Mouse (Mus musculus): ENCODE measurements at regions not wholly inside any gene's neighbourhood (a gene's known extent, or its start where the extent isn't known, plus 50 kb on each side); places are given as distances from the start of the nearest gene placed in this dataset.

DNA sequence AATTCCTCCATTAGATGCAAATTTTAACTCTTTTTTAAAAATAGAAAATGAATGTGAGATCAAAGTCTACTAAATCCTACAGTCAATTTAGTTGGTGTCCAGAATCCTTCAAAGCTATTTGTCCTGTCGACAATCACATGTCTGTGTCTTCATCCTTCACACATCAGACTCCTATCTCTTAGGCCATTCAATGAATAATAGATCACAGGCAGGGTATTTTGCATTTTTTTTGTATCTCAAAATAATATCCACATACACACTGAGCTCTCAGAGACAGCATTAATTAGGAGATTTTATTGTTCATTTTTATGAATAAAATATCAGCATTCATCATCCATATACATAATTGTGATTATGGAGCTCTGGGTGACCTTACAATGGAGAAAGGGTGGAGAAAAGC lies 427.2 kb downstream of the Hao1 start:
- H3K36me3 ChIP-seq (ENCODE audit: control insufficient read depth, insufficient read depth), result no peaks in the 10 kb centered on the region
- H3K4me3 ChIP-seq (replicated peaks; ENCODE audit: low read length), result no peak overlapping the region
- H3K4me2 ChIP-seq (ENCODE audit: low read length), result no peak overlapping the region
- ATAC-seq, result no peak
- no peak overlapping the region for H3K9ac ChIP-seq (replicated peaks; ENCODE audit: low read depth, low read length)
- H3K27ac ChIP-seq (ENCODE audit: low read length), result no peak overlapping the region
- 70% methylated on average over 1 of the region's 1 CpGs for WGBS
- H3K9me3 ChIP-seq (ENCODE audit: control insufficient read depth, low read length), result no peaks in the 10 kb centered on the region
- H3K27me3 ChIP-seq (replicated peaks; ENCODE audit: control insufficient read depth, insufficient read depth, low read length), result no peaks in the 10 kb centered on the region
- H3K4me1 ChIP-seq (replicated peaks; ENCODE audit: control insufficient read depth, insufficient read depth, low read length), result no peaks in the 10 kb centered on the region

DNA sequence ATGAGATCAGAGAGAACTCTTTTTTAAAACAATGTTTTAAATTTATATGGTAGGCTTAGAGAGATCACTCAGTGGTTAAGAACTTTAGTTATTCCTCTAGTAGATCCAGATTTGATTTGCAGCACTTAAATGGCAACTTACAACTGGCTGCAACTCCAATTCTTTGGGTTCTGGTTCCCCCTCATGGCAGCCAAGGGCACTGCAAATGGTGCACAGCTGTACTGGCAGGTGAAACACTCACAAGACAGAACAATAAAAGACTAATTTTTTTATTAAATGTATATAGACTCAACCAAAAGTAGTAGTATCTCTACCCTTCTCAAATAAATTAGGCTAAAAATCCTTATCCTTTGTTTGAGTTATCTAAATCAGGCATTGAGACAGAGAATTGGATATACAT lies 446.9 kb downstream of the Hao1 start:
- Histone ChIP-seq H3K9ac (replicated peaks; ENCODE audit: low read depth, low read length) (no peak overlapping the region), H3K36me3 (ENCODE audit: control insufficient read depth, insufficient read depth) (no peaks in the 10 kb centered on the region), H3K4me3 (replicated peaks; ENCODE audit: low read length) (no peak overlapping the region), H3K4me1 (replicated peaks; ENCODE audit: control insufficient read depth, insufficient read depth, low read length) (no peaks in the 10 kb centered on the region), H3K9me3 (ENCODE audit: control insufficient read depth, low read length) (no peaks in the 10 kb centered on the region), H3K27me3 (replicated peaks; ENCODE audit: control insufficient read depth, insufficient read depth, low read length) (no peaks in the 10 kb centered on the region), H3K4me2 (ENCODE audit: low read length) (no peak overlapping the region), H3K27ac (ENCODE audit: low read length) (no peak overlapping the region)
- ATAC-seq, result no peak

DNA sequence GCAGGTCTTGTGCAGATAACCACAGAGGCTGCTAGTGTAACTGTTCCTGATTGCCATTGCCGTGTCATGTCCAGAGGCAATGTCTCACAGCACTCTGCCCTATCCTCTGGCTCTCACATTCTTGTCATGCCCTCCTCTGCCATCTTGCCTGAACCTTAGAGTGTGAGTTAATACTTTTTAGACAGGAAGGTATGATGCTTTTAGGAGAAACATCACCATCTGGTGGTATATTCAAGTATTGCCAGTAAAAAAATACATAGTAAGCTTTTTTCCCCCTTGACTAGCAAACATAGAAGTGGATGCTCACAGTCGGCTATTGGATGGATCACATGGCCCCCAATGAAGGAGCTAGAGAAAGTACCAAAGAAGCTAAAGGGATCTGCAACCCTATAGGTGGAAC lies 465.8 kb downstream of the Hao1 start:
- Histone ChIP-seq H3K27ac (ENCODE audit: low read length) (no peak overlapping the region), H3K9ac (replicated peaks; ENCODE audit: low read depth, low read length) (no peak overlapping the region), H3K4me2 (ENCODE audit: low read length) (no peak overlapping the region), H3K9me3 (ENCODE audit: control insufficient read depth, low read length) (no peaks in the 10 kb centered on the region), H3K4me1 (replicated peaks; ENCODE audit: control insufficient read depth, insufficient read depth, low read length) (no peaks in the 10 kb centered on the region), H3K36me3 (ENCODE audit: control insufficient read depth, insufficient read depth) (no peaks in the 10 kb centered on the region), H3K27me3 (replicated peaks; ENCODE audit: control insufficient read depth, insufficient read depth, low read length) (no peaks in the 10 kb centered on the region), H3K4me3 (replicated peaks; ENCODE audit: low read length) (no peak overlapping the region)
- WGBS, result 80% methylated on average over 2 of the region's 2 CpGs
- no peak for ATAC-seq

GRCm38 (mm10) chr2:134080148-134080547 lies 474.0 kb downstream of the Hao1 start:
- H3K9me3 ChIP-seq (ENCODE audit: control insufficient read depth, low read length), result no peaks in the 10 kb centered on the region
- H3K27ac ChIP-seq (ENCODE audit: low read length), result no peak overlapping the region
- no peaks in the 10 kb centered on the region for H3K36me3 ChIP-seq (ENCODE audit: control insufficient read depth, insufficient read depth)
- no peak overlapping the region for H3K4me2 ChIP-seq (ENCODE audit: low read length)
- 83% methylated on average over 1 of the region's 1 CpGs for WGBS
- no peak overlapping the region for H3K4me3 ChIP-seq (replicated peaks; ENCODE audit: low read length)
- no peak overlapping the region for H3K9ac ChIP-seq (replicated peaks; ENCODE audit: low read depth, low read length)
- H3K4me1 ChIP-seq (replicated peaks; ENCODE audit: control insufficient read depth, insufficient read depth, low read length), result no peaks in the 10 kb centered on the region
- H3K27me3 ChIP-seq (replicated peaks; ENCODE audit: control insufficient read depth, insufficient read depth, low read length), result no peaks in the 10 kb centered on the region
- ATAC-seq, result no peak

DNA sequence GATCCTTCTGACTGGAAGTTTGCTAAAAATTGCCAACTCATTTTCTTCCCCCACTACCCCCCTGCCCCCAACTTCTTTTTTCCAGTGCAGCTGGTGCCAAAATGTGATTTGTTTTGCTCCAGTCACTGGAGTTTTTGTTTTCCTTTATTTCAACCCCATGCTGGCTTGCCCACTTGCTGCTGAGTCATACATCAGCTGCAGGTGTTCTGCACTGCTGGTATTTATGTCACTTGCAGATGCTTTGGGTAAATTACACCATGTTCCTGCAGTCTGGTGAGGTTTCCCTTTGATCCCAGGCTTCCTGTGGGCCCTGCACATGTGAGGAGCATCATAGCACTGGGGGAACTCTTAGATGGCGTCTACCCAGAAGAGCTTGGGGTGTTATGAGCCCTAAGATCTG lies 476.2 kb downstream of the Hao1 start:
- no peaks in the 10 kb centered on the region for H3K4me1 ChIP-seq (replicated peaks; ENCODE audit: control insufficient read depth, insufficient read depth, low read length)
- ATAC-seq, result no peak
- WGBS, result 77% methylated on average over 1 of the region's 1 CpGs

DNA sequence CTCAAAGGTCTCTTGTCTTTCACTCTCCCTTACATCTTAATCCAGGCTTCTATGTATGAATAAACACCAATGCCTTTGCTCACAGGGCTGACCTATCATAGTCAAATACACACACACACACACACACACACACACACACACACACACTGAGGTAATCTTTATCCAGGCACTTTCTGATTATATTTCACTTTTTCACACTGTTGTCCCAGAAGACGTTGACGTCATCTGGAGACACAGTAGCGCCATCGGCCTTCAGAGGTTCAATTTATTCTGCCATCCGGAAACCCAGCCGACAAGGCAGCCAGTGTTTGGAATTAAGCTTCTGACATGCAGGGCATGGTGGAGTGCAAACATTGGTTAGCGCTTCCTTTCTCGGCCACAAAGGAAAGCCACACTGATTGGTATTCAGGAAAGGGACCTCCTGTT lies 486.2 kb downstream of the Hao1 start:
- WGBS, result 24% methylated on average over 8 of the region's 8 CpGs
- no peaks in the 10 kb centered on the region for H3K27me3 ChIP-seq (replicated peaks; ENCODE audit: control insufficient read depth, insufficient read depth, low read length)
- no peaks in the 10 kb centered on the region for H3K36me3 ChIP-seq (ENCODE audit: control insufficient read depth, insufficient read depth)
- no peaks in the 10 kb centered on the region for H3K4me1 ChIP-seq (replicated peaks; ENCODE audit: control insufficient read depth, insufficient read depth, low read length)
- H3K9me3 ChIP-seq (ENCODE audit: control insufficient read depth, low read length), result no peaks in the 10 kb centered on the region
- ATAC-seq, result peak; percentile 76
- H3K27ac ChIP-seq (ENCODE audit: low read length), result no peak overlapping the region
- no peak overlapping the region for H3K4me3 ChIP-seq (replicated peaks; ENCODE audit: low read length)
- peak overlapping the region; percentile 8; the same call in 1 of the 2 replicates for H3K4me2 ChIP-seq (ENCODE audit: low read length)
- H3K9ac ChIP-seq (replicated peaks; ENCODE audit: low read depth, low read length), result no peak overlapping the region

More for the DNA sequence above, 476.2 kb downstream of the Hao1 start:
- Histone ChIP-seq H3K27ac (ENCODE audit: low read length) (no peak overlapping the region), H3K36me3 (ENCODE audit: control insufficient read depth, insufficient read depth) (no peaks in the 10 kb centered on the region), H3K4me2 (ENCODE audit: low read length) (no peak overlapping the region), H3K27me3 (replicated peaks; ENCODE audit: control insufficient read depth, insufficient read depth, low read length) (no peaks in the 10 kb centered on the region), H3K9ac (replicated peaks; ENCODE audit: low read depth, low read length) (no peak overlapping the region), H3K4me3 (replicated peaks; ENCODE audit: low read length) (no peak overlapping the region), H3K9me3 (ENCODE audit: control insufficient read depth, low read length) (no peaks in the 10 kb centered on the region)

DNA sequence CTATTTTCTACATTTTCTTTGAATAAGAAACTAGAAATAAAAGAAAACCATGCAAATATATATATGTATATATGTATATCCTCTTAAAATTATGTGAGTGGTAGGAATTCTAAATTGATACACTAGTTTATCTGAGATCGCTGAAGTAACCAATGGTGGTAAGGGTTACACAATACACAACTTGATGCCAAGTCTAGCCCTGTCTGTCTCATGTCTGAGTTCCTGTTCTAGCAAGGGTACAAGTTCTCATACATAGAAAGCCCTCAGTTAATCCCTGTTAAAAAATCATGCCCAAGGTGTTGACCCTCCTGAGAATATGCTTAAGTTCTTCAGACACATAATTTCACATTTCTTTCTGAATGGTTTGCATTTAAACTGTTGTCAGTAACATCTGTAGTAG lies 486.8 kb downstream of the Hao1 start:
- no peak overlapping the region for H3K4me3 ChIP-seq (replicated peaks; ENCODE audit: low read length)
- no peaks in the 10 kb centered on the region for H3K36me3 ChIP-seq (ENCODE audit: control insufficient read depth, insufficient read depth)
- H3K4me2 ChIP-seq (ENCODE audit: low read length), result no peak overlapping the region
- H3K27ac ChIP-seq (ENCODE audit: low read length), result no peak overlapping the region
- no peaks in the 10 kb centered on the region for H3K4me1 ChIP-seq (replicated peaks; ENCODE audit: control insufficient read depth, insufficient read depth, low read length)
- no peaks in the 10 kb centered on the region for H3K27me3 ChIP-seq (replicated peaks; ENCODE audit: control insufficient read depth, insufficient read depth, low read length)
- no peak overlapping the region for H3K9ac ChIP-seq (replicated peaks; ENCODE audit: low read depth, low read length)
- 95% methylated on average over 1 of the region's 1 CpGs for WGBS
- H3K9me3 ChIP-seq (ENCODE audit: control insufficient read depth, low read length), result no peaks in the 10 kb centered on the region
- ATAC-seq, result no peak

- ATAC-seq, result no peak
- no peak overlapping the region for H3K4me2 ChIP-seq (ENCODE audit: low read length)
- H3K36me3 ChIP-seq (ENCODE audit: control insufficient read depth, insufficient read depth), result no peaks in the 10 kb centered on the region
- H3K9me3 ChIP-seq (ENCODE audit: control insufficient read depth, low read length), result no peaks in the 10 kb centered on the region
- H3K4me3 ChIP-seq (replicated peaks; ENCODE audit: low read length), result no peak overlapping the region
- H3K4me1 ChIP-seq (replicated peaks; ENCODE audit: control insufficient read depth, insufficient read depth, low read length), result no peaks in the 10 kb centered on the region
- WGBS, result 77% methylated on average over 2 of the region's 2 CpGs
- H3K27ac ChIP-seq (ENCODE audit: low read length), result no peak overlapping the region
- no peak overlapping the region for H3K9ac ChIP-seq (replicated peaks; ENCODE audit: low read depth, low read length)
- H3K27me3 ChIP-seq (replicated peaks; ENCODE audit: control insufficient read depth, insufficient read depth, low read length), result no peaks in the 10 kb centered on the region
Observed at GRCm38 (mm10) chr2:134059916-134060618, 494.1 kb downstream of the Hao1 start.

- WGBS, result 69% methylated on average over 6 of the region's 6 CpGs
- Histone ChIP-seq H3K9me3 (ENCODE audit: control insufficient read depth, low read length) (no peaks in the 10 kb centered on the region), H3K27ac (ENCODE audit: low read length) (no peak overlapping the region), H3K9ac (replicated peaks; ENCODE audit: low read depth, low read length) (no peak overlapping the region), H3K4me1 (replicated peaks; ENCODE audit: control insufficient read depth, insufficient read depth, low read length) (no peaks in the 10 kb centered on the region), H3K4me2 (ENCODE audit: low read length) (no peak overlapping the region), H3K27me3 (replicated peaks; ENCODE audit: control insufficient read depth, insufficient read depth, low read length) (no peaks in the 10 kb centered on the region), H3K4me3 (replicated peaks; ENCODE audit: low read length) (no peak overlapping the region), H3K36me3 (ENCODE audit: control insufficient read depth, insufficient read depth) (no peaks in the 10 kb centered on the region)
- no peak for ATAC-seq
Observed at GRCm38 (mm10) chr2:134036359-134036874, 484.5 kb downstream of the Bmp2 start.
